Mouse (Mus musculus): ENCODE measurements around the gene Ankar. TPM values are rescaled to one million over a fixed set of nuclear protein-coding genes. Genes with fewer than 3 reads are reported as not detected.

Gene Ankar
- polyA plus RNA-seq, 1 experiment from 2014 or later = not detected

GRCm38 (mm10) chr1:72640658-72641410 lies 59.5 kb downstream of the Ankar start:
- Histone ChIP-seq H3K36me3 (replicated peaks; ENCODE audit: control insufficient read depth, insufficient read depth) (no peaks in the 10 kb centered on the region), H3K4me3 (replicated peaks; ENCODE audit: low read length) (peak overlapping the region; percentile 25), H3K4me1 (replicated peaks; ENCODE audit: control insufficient read depth, insufficient read depth, low read length) (0 out of 2 replicates have a peak, but pooled peaks cover 4% of the 10 kb centered on the region), H3K27ac (peak overlapping the region; percentile 49), H3K9me3 (ENCODE audit: control insufficient read depth, low read length) (no peaks in the 10 kb centered on the region), H3K9ac (0 out of 2 replicates have a peak overlapping the region, but pooled peaks have one; percentile 21), H3K4me2 (replicated peaks) (peak overlapping the region; percentile 53), H3K27me3 (ENCODE audit: control insufficient read depth, insufficient read depth, low read length) (no peaks in the 10 kb centered on the region)
- WGBS = 43% methylated on average over 49 of the region's 49 CpGs
- ATAC-seq (ENCODE audit: low FRiP score) (peak; percentile 83), DNase-seq (ENCODE audit: low spot score) (peak; percentile 90)

GRCm38 (mm10) chr1:72635221-72635620 lies 65.2 kb downstream of the Ankar start:
- Histone ChIP-seq H3K9ac (no peak overlapping the region), H3K4me1 (replicated peaks; ENCODE audit: control insufficient read depth, insufficient read depth, low read length) (no peaks in the 10 kb centered on the region), H3K27me3 (ENCODE audit: control insufficient read depth, insufficient read depth, low read length) (no peaks in the 10 kb centered on the region), H3K4me2 (replicated peaks) (no peak overlapping the region), H3K9me3 (ENCODE audit: control insufficient read depth, low read length) (no peaks in the 10 kb centered on the region), H3K4me3 (replicated peaks; ENCODE audit: low read length) (no peak overlapping the region), H3K27ac (no peak overlapping the region), H3K36me3 (replicated peaks; ENCODE audit: control insufficient read depth, insufficient read depth) (peaks cover 34% of the 10 kb centered on the region)
- ATAC-seq (ENCODE audit: low FRiP score) (no peak), DNase-seq (ENCODE audit: low spot score) (no peak)
- 11% methylated on average over 5 of the region's 5 CpGs for WGBS

GRCm38 (mm10) chr1:72612172-72612571 lies 88.2 kb downstream of the Ankar start:
- Histone ChIP-seq H3K9ac (no peak overlapping the region), H3K4me1 (replicated peaks; ENCODE audit: control insufficient read depth, insufficient read depth, low read length) (peaks cover 9% of the 10 kb centered on the region; the same call in 1 of the 2 replicates), H3K36me3 (replicated peaks; ENCODE audit: control insufficient read depth, insufficient read depth) (peaks cover 91% of the 10 kb centered on the region), H3K27ac (no peak overlapping the region), H3K27me3 (ENCODE audit: control insufficient read depth, insufficient read depth, low read length) (no peaks in the 10 kb centered on the region), H3K9me3 (ENCODE audit: control insufficient read depth, low read length) (no peaks in the 10 kb centered on the region), H3K4me3 (replicated peaks; ENCODE audit: low read length) (no peak overlapping the region), H3K4me2 (replicated peaks) (no peak overlapping the region)
- WGBS = 89% methylated on average over 6 of the region's 6 CpGs
- ATAC-seq (ENCODE audit: low FRiP score) (no peak), DNase-seq (ENCODE audit: low spot score) (no peak)

GRCm38 (mm10) chr1:72609887-72610877 lies 90.2 kb downstream of the Ankar start:
- Histone ChIP-seq H3K27me3 (ENCODE audit: control insufficient read depth, insufficient read depth, low read length) (no peaks in the 10 kb centered on the region), H3K9me3 (ENCODE audit: control insufficient read depth, low read length) (no peaks in the 10 kb centered on the region), H3K4me1 (replicated peaks; ENCODE audit: control insufficient read depth, insufficient read depth, low read length) (peaks cover 9% of the 10 kb centered on the region; the same call in 1 of the 2 replicates), H3K27ac (peak overlapping the region; percentile 57), H3K36me3 (replicated peaks; ENCODE audit: control insufficient read depth, insufficient read depth) (peaks cover 81% of the 10 kb centered on the region), H3K4me2 (replicated peaks) (no peak overlapping the region; the same call in 1 of the 2 replicates), H3K4me3 (replicated peaks; ENCODE audit: low read length) (no peak overlapping the region), H3K9ac (no peak overlapping the region)
- WGBS = 69% methylated on average over 23 of the region's 23 CpGs
- DNase-seq (ENCODE audit: low spot score) (peak; percentile 67), ATAC-seq (ENCODE audit: low FRiP score) (peak; percentile 61; the same call in 1 of the 2 replicates)

GRCm38 (mm10) chr1:72609129-72609528 lies 91.2 kb downstream of the Ankar start:
- Histone ChIP-seq H3K27ac (peak overlapping the region; percentile 57; the same call in 1 of the 2 replicates), H3K4me2 (replicated peaks) (no peak overlapping the region), H3K4me1 (replicated peaks; ENCODE audit: control insufficient read depth, insufficient read depth, low read length) (peaks cover 9% of the 10 kb centered on the region; the same call in 1 of the 2 replicates), H3K4me3 (replicated peaks; ENCODE audit: low read length) (no peak overlapping the region), H3K9me3 (ENCODE audit: control insufficient read depth, low read length) (no peaks in the 10 kb centered on the region), H3K27me3 (ENCODE audit: control insufficient read depth, insufficient read depth, low read length) (no peaks in the 10 kb centered on the region), H3K36me3 (replicated peaks; ENCODE audit: control insufficient read depth, insufficient read depth) (peaks cover 70% of the 10 kb centered on the region), H3K9ac (no peak overlapping the region)
- ATAC-seq (ENCODE audit: low FRiP score) (no peak), DNase-seq (ENCODE audit: low spot score) (no peak)
- WGBS = 73% methylated on average over 10 of the region's 10 CpGs

GRCm38 (mm10) chr1:72606186-72606673 lies 94.1 kb downstream of the Ankar start:
- Histone ChIP-seq H3K36me3 (replicated peaks; ENCODE audit: control insufficient read depth, insufficient read depth) (peaks cover 66% of the 10 kb centered on the region), H3K4me3 (replicated peaks; ENCODE audit: low read length) (no peak overlapping the region), H3K27ac (no peak overlapping the region), H3K4me2 (replicated peaks) (no peak overlapping the region), H3K9me3 (ENCODE audit: control insufficient read depth, low read length) (no peaks in the 10 kb centered on the region), H3K4me1 (replicated peaks; ENCODE audit: control insufficient read depth, insufficient read depth, low read length) (peaks cover 9% of the 10 kb centered on the region; the same call in 1 of the 2 replicates), H3K27me3 (ENCODE audit: control insufficient read depth, insufficient read depth, low read length) (no peaks in the 10 kb centered on the region), H3K9ac (no peak overlapping the region)
- 0 out of 2 replicates have a peak, but pooled peaks have one; percentile 31 for ATAC-seq (ENCODE audit: low FRiP score)
- DNase-seq (ENCODE audit: low spot score) = no peak
- 50% methylated on average over 12 of the region's 12 CpGs for WGBS

GRCm38 (mm10) chr1:72602803-72603202 lies 97.6 kb downstream of the Ankar start:
- H3K4me2 ChIP-seq (replicated peaks) = no peak overlapping the region
- 91% methylated on average over 5 of the region's 5 CpGs for WGBS
- H3K4me3 ChIP-seq (replicated peaks; ENCODE audit: low read length) = no peak overlapping the region
- H3K27me3 ChIP-seq (ENCODE audit: control insufficient read depth, insufficient read depth, low read length) = no peaks in the 10 kb centered on the region
- H3K4me1 ChIP-seq (replicated peaks; ENCODE audit: control insufficient read depth, insufficient read depth, low read length) = peaks cover 4% of the 10 kb centered on the region; the same call in 1 of the 2 replicates
- no peak overlapping the region for H3K9ac ChIP-seq
- DNase-seq (ENCODE audit: low spot score) (no peak), ATAC-seq (ENCODE audit: low FRiP score) (no peak)
- no peaks in the 10 kb centered on the region for H3K9me3 ChIP-seq (ENCODE audit: control insufficient read depth, low read length)
- H3K36me3 ChIP-seq (replicated peaks; ENCODE audit: control insufficient read depth, insufficient read depth) = peaks cover 67% of the 10 kb centered on the region
- no peak overlapping the region for H3K27ac ChIP-seq

GRCm38 (mm10) chr1:72602186-72602585 lies 98.2 kb downstream of the Ankar start:
- Histone ChIP-seq H3K4me2 (replicated peaks) (no peak overlapping the region), H3K4me3 (replicated peaks; ENCODE audit: low read length) (no peak overlapping the region), H3K36me3 (replicated peaks; ENCODE audit: control insufficient read depth, insufficient read depth) (peaks cover 73% of the 10 kb centered on the region), H3K9ac (no peak overlapping the region), H3K27me3 (ENCODE audit: control insufficient read depth, insufficient read depth, low read length) (no peaks in the 10 kb centered on the region), H3K27ac (no peak overlapping the region), H3K4me1 (replicated peaks; ENCODE audit: control insufficient read depth, insufficient read depth, low read length) (peaks cover 4% of the 10 kb centered on the region; the same call in 1 of the 2 replicates), H3K9me3 (ENCODE audit: control insufficient read depth, low read length) (no peaks in the 10 kb centered on the region)
- ATAC-seq (ENCODE audit: low FRiP score) = no peak
- no peak for DNase-seq (ENCODE audit: low spot score)
- whole genome bisulfite sequencing = 89% methylated on average over 5 of the region's 5 CpGs
